Mouse (Mus musculus): ENCODE data around the gene Mdn1.

Mdn1 gene

GRCm38 (mm10) chr4:32787110-32787509 is 130.2 kb downstream of the Mdn1 start:
- DNase-seq (ENCODE audit: low read depth, low spot score) = no peak

GRCm38 (mm10) chr4:32789020-32789419 is 132.1 kb downstream of the Mdn1 start:
- no peak for DNase-seq (ENCODE audit: low read depth, low spot score)

- no peak for DNase-seq (ENCODE audit: low read depth, low spot score)
These were observed 142.1 kb downstream of the Mdn1 start for GRCm38 (mm10) chr4:32798976-32799375.

- peak; percentile 89 for DNase-seq (ENCODE audit: low read depth, low spot score)
These were observed 143.2 kb downstream of the Mdn1 start, which contains the start of gene Lyrm2 for GRCm38 (mm10) chr4:32799966-32800576. TSS of gene Lyrm2 (plus strand) at chr4:32800253.

GRCm38 (mm10) chr4:32800577-32801170 is 143.8 kb downstream of the Mdn1 start:
- DNase-seq (ENCODE audit: low read depth, low spot score) = no peak

GRCm38 (mm10) chr4:32817478-32817877 is 160.6 kb downstream of the Mdn1 start:
- DNase-seq (ENCODE audit: low read depth, low spot score) = no peak

GRCm38 (mm10) chr4:32820676-32821075 is 163.8 kb downstream of the Mdn1 start:
- no peak for DNase-seq (ENCODE audit: low read depth, low spot score)

GRCm38 (mm10) chr4:32824254-32824653 is 167.3 kb downstream of the Mdn1 start:
- DNase-seq (ENCODE audit: low read depth, low spot score) = no peak
